Mouse (Mus musculus): ENCODE measurements at regions not wholly inside any gene's neighbourhood (a gene's known extent, or its start where the extent isn't known, plus 50 kb on each side); places are given as distances from the start of the nearest gene placed in this dataset.

DNA sequence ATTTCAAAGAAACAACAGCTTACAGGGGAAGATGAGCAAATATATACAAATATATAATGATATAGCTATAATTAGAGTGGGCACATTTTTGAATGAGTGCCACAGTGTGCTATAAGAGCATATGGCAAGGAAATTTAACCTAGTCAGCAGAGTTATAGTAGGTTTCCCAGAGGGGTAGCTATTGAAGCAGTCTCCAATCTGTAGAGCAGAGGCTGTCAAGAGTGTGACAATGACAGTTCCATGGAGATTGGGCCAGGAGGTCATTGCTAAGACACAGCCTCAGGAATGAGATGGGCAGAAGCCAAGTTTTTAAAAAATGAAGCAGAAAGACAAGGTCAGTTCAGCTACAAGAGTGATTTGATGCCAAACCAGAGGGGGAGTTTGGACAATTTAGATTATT is 839.4 kb downstream of the Stpg2 start:
- DNase-seq (ENCODE audit: extremely low spot score in 1 of 2, low spot score in 1 of 2): no peak

DNA sequence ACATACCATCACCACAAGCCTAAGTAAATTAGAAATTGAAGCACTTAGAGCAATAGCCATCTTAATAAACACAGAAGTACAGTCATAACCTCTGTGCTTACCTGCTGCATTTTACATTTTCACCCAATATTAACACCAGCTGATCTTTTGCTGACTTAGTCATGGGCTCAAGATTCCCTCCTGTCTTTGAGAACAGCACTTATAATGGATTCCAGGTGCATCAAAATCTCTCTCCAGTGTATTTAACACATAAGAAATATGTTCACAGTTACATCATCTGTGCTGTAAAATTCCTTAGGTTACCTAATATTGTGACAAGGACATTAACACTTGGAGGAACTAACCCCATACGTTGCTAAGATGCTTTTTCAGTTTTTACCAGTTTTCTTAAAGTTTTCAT is 849.1 kb downstream of the Stpg2 start:
- no peak for DNase-seq (ENCODE audit: extremely low spot score in 1 of 2, low spot score in 1 of 2)

DNA sequence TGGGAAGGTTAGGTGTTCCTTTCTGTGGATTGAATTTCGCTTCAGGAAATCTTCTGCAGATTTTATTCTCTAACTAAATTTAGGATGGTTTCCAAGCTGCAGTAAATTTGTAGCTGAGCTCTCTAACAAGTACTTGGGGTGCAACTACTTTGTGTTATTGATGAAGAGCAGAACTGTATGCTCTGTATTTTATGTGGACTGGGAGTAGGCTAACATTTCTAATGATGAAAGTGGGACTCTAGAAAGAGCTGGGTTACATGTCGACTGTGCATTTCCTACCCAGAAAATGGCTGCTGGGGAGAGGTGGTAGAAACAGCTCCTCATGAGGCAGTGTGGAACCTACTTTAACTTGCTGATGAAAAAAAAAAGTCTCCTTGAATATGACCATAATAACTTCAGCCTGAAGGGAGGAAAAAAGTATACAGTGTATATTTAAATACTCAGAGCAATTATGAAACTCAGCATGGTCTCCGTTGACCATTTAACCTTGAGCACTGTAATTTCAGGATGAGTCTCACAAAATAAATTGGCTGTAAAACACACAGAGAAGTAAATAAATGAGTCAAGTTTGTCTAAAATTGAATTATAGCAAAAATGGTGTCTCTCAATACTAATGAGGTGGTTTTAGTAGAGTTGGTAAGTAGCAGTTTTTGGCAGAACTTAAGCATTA is 852.6 kb downstream of the Stpg2 start:
- DNase-seq (ENCODE audit: extremely low spot score in 1 of 2, low spot score in 1 of 2): no peak

DNA sequence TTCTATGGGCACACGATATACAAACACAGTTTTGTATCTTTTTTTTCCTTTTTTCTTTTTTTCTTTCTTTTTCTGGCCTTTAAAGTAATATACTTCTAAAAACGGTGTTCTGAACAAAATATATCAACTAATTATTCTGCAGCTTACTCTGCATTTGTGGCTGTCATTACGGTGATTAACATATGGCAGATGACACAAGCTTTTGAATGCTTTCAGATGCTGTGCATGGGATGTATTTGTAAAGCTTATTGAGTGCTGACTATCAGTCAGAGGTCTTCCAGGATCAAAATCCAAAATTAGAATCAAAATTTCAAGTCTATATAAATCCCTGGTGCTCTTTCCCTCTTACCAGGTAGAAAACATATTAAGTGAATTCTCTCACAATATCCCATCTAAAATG is 853.6 kb downstream of the Stpg2 start:
- DNase-seq (ENCODE audit: extremely low spot score in 1 of 2, low spot score in 1 of 2): no peak

DNA sequence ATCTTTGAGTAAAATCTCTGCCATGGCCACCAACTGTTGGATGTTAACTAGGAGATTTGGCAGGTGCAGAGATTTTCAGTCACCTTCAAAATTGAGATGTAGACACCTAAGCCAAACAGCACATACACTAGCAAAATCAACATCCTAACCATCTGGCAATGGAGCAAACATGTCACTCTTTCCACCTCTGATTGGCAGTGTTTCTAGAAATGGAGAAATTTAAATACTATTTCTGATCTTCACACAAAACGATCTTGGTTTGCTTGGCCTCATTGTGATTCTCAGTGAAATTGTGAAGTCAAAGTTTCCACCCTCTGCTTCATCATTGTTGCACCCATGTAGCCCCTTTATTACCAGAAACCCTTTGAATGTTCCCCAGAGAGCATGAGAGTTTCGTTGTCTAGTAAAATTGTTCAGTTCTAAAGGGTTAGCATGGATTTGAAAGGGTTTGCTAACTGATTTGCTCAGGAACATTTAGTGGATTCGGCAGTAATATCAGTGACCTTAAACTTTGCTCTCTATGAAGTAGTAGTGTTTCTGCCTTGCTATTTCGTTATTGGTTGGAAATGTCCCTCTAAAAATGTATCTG is 854.1 kb downstream of the Stpg2 start:
- no peak for DNase-seq (ENCODE audit: extremely low spot score in 1 of 2, low spot score in 1 of 2)

DNA sequence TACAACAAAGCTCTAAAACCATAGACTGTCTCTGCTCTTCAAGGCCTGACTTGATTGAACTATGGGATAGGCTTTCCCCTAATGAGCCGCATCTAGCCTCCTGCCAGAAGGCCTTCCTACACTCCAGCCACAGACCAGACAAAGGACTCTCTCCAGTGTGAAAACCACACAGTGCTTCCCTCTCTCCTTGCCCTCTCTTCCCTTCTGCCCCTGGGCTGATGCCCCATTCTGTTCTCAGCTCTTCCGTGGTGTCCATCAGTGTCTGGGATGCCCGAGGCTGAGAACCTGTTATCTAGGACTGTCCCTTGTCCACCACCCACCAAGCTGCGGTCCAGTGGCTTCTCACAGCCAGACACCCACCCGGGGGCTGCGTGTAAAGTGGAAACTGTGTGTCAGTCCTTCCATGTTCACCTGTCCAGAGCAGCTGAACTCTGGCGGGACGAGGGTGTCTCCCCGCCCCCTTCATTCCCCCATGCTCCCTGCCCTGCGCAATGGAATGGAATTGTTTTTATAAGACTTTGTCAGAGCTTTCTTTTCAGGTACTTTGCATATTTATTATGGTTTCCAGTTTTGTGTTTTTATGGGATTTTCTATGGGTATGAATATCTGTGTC is 856.4 kb downstream of the Stpg2 start:
- no peak for DNase-seq (ENCODE audit: extremely low spot score in 1 of 2, low spot score in 1 of 2)

DNA sequence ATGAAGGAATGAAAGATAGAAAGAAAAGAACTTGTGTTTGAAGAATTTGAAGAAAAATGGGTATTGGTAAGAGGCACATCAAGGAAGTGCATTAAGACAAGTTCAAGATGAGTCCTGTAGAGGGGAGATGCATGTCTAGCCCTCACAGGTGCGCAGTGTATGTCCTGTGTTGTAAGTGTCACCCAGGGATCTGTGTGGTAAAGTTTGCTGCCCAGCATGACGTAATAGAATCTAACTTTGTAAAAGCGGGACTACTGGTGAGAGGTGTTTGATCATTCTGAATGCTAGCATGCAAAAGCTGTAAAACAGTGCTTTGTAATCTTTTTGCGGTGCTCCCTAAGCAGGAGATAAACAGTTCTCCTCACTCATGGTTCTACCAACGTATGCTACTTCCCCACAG is 857.4 kb downstream of the Stpg2 start:
- no peak for DNase-seq (ENCODE audit: extremely low spot score in 1 of 2, low spot score in 1 of 2)

DNA sequence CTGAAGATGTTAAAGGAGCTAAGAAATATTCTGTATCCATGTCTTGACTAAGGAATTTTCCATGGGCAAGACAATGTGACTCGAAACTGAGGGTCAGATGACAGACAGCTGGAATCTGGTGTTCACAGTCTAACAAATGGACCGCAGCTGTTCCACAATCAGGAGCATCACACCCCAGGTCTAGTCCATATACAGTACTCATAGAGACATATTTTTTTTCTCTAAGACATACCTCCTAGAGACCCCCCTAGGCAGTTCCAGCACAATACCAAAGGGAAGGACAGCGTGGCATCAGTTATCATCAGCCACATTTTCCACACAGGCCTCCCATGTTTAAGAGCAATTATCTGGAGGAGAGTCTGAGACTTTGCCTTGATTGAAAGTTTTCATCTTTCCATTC is 878.8 kb downstream of the Stpg2 start:
- no peak for DNase-seq (ENCODE audit: extremely low spot score in 1 of 2, low spot score in 1 of 2)

DNA sequence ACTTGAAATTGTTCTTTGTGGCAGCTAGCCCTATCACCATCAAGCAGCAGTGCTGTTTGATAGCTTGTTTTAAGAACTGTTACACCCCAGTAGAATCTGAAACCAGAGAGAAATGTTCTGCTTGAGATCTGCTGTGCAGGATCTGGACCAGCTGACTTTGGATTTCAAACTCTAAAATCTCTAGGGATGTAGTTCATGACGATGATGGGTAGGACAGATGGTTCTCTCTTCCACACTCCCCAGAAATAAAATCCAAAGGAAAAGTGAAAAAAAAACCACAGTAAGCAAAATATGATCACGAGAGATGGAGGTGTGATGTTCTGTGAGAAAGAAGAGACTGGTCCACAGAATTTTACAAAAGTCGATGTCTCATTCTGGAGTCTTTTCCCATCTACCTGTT is 879.9 kb downstream of the Stpg2 start:
- DNase-seq (ENCODE audit: extremely low spot score in 1 of 2, low spot score in 1 of 2): no peak

DNA sequence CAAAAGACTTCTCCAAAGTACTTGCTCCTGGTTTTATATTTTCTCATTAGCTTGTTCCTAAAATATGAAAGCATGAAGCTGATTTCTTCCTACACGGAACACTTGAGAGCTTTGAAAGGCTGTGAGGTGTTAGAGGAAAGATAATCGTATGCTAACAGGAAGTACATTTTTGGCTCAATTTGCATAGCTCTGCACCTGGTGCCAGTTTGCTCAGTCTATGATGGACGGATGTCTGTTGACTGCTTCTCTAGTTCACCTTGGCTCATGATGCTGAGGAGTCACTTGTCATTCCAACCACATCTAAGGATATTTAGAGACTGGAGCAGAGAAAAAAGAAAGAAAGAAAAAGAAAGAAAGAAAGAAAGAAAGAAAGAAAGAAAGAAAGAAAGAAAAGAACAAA is 882.5 kb downstream of the Stpg2 start:
- DNase-seq (ENCODE audit: extremely low spot score in 1 of 2, low spot score in 1 of 2): no peak

DNA sequence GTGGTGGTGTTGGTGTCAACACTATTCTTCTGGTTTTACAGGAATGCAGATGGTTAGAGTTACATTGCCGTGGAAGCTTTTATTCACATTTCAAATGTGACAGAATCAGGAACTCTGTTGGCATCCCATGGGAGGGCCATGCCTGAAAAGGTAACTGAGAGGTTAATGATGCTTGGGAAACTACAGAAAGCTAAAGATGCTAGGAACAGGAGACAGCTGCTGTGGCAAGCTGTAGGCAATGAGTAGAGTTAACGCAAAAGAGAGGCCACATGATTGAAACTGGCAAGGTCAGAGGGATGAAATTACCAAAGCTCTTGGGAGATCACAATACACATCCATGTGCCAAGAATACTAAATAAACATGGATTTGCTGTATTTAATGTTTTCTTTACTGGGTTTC is 886.4 kb downstream of the Stpg2 start:
- DNase-seq (ENCODE audit: extremely low spot score in 1 of 2, low spot score in 1 of 2): no peak

DNA sequence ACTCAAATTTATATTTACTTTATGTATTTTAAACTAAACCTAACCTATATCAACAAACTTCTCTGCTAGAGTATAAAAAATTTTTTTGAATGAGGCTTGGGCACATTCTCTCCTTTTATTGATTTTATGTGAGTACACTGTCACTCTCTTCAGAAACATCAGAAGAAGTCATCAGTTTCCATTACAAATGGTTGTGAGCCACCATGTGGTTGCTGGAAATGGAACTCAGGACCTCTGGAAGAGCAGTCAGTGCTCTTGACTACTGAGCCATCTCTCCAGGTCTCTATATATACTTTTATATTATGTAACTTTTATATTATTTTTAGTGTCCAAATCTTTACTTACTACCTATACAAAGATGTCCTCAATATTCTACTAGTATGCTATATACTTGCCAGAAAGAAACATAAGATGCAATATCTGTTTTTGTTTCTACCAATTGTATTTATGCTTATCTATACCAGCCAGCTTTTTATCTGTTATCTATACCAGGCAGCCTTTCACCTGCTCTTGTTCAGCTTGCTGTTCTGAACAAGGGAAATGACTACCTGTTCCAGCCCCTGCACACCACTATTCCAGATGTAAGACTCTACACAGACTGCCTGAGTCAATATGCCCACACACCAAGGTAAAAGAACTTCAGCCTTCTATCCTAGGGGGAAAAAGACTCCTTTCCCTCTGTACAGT is 891.5 kb downstream of the Stpg2 start:
- DNase-seq (ENCODE audit: extremely low spot score in 1 of 2, low spot score in 1 of 2): no peak

DNA sequence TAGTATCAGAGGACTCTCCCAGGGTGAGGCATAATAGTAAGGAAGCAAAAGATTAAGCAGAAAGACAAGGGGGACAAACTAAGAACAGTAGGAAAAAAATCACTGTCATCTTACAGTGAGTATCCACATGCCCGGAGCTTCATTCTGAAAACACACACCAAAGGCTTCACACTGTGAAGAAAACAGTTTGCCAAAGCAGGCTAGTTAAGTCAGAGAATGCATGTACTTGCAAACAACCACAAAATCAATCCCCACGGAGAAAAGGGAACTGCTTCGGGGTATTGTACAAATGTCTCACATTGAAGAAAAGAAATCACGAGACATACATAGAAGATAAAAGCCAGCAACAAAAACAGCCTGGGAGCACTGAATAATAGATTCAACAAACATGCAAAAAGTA is 903.9 kb downstream of the Stpg2 start:
- no peak for DNase-seq (ENCODE audit: extremely low spot score in 1 of 2, low spot score in 1 of 2)

DNA sequence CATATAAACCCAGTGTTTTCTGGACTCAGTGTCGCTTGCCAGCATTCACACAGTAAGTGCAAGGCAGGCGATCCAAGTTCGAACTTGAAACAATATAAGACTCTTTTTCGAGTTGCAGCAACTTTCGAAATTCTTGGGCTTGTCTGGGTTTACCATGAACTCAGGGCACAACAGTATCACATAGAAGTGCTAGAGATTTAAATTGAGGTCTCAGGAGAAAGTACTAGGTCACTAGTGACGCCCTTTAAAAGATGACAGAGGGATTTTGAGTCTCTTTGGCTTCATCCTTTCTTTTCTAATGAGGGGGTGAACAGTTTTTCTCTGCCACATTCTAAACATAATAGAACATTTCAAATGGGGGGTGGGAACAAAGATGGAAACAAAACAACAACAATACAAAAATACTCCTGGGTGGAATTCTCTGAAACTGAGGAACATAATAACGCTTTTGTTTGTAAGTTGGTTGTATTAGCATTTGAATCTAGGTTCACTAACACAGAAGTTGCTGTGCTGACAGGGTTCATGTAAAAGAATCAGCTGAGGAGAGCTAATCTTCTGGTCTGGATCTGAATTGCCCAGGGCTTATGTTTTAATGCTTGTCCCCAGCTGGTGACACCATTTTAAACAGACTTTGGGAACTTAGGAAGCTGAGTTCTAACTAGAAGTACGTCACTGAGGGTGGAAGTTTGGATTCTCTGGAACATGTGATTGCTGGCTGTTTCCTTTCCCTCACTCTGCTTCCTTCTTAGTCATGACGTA is 906.1 kb downstream of the Stpg2 start:
- no peak for DNase-seq (ENCODE audit: extremely low spot score in 1 of 2, low spot score in 1 of 2)

DNA sequence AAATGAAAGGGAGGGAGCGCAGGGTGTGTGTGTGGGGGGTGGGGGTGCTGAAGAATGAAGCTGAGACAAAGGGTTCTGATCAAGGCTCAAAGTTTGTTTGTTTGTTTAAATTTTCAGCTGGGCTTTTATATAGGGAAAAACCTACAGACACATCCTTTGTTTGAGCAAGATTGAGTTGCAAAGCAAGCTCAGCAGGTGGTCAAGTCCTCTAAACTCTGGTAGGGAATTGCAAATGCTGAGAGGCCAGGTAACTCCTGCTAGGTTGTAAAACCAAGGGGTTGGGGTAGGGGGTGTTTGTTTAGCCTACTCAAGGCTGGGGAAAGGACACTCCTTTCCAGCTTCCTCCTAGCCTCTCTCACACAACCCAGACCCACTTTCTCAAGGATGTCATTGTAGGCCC is 909.6 kb downstream of the Stpg2 start:
- DNase-seq (ENCODE audit: extremely low spot score in 1 of 2, low spot score in 1 of 2): no peak

DNA sequence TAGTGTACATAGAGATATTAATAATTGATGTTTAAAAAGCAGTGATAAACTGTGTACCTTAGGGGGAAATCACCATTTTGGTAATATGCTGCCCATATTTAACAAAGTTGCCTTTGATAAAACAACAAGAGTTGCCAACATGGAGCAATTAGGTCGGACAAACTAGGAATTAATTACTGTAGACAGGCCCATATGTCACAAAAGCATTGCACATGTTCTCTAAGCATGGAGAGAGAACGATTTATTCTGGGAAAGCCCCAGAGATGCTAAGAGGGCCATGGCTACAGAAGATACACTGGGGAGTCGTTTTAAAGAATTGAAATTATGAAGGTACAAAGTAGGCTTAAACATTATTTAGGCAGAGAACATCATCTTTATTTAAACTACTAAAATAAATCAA is 921.8 kb downstream of the Stpg2 start:
- DNase-seq (ENCODE audit: extremely low spot score in 1 of 2, low spot score in 1 of 2): no peak

DNA sequence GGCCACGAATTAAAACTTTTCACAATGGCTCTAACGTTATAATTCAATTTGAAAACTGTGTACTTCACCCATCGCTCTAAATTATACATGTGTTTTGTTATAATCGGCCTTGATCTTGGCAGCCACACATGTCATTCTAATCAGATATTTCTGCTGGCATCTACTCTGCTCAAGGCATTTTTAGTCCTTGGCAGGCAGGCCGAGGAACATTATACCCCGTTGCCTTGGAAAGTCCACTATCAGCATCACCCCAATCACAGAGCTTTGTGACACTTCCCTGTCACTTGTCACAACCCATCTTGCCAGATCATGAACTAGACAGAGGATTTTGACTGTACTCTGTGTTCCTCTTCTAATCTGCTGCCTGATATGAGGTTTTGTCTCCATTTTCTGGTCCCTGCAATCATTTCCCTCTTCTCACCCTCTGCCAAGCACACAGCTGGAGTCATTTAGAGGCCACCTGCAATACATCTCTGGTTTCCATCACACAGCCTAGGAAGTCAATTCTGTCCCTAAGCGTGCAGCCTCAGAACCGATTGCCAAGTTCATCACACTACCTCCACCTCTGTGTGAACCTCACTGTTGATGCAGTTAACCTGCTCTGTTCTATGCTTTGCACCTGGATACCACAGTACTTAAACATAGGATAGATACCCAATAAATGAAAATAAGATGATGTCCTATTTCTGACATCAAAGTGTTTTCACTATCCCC is 923.7 kb downstream of the Stpg2 start:
- DNase-seq (ENCODE audit: extremely low spot score in 1 of 2, low spot score in 1 of 2): no peak

DNA sequence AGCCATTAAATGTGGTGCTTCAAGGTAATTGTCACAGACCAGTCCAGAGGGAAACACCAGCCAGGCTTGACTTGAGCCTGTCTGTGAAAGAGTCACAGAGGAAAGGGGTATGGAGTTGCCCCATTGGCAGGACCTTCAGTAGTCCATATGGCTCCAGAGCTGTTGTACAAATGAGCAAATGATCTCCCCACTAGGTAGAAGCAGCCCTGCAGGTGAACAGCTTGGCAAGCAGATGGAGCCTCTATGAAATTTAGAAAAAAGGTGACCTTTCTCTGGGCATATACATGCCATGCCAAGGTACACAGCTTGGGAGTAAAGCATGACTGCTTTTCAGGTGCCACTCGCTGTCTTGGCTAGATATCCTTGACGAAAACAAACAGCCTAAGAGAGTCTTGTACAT is 938.4 kb downstream of the Stpg2 start:
- no peak for DNase-seq (ENCODE audit: extremely low spot score in 1 of 2, low spot score in 1 of 2)

DNA sequence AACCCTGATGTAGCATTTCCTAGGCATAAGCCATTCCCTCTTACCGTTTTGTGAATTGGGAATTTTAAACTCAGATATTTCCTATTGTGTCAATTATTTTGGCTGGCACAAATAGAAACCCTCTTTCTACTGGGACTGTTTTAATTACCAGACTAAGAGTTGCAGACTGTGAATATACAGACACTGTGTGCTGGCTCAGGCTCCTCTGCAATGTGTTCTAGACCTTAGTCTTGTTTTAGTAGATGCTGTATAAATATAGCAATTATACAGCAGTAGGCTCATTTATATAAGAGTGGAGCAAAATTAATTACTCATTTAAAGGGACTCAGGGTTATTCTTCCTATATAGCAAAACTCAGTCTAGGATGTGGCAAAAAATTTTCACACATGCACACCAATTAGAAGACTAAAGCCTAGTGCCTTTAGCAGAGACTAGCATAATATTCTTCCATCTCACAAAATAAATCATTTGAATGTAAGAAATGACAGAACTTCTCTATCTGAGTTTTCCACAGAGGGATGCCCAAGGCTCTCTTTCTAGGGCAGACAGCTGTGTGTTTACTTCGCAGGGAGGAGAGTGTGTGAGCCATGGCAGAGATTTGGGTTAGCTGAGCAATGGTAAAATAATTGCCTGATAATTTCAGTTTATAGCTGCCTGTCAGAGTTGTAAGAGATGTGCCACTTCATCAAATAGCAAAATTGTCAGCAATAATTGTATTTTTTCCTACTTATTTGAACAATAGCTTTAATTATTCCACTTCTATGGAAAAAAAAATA is 941.9 kb downstream of the Stpg2 start:
- DNase-seq (ENCODE audit: extremely low spot score in 1 of 2, low spot score in 1 of 2): no peak

DNA sequence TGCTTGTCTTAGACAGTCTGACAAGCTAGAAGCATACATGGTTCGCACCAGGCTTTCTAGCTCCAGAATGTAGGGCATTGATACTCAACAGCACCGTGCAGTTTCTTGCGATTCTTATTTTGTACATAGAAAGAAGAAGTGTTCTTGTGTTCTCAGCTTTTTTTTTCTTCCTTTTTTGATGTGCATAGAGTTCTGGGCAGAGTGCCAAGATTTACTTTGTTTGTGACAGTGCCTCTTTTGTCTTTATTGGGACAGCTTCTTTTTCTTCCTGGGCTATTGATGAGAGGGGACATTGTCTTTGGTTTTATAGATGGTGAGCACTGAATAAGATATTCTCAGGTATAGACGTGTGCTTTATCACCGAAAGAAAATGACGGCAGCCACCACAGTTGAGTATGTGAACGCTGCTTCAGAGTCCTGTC is 945.0 kb downstream of the Stpg2 start:
- DNase-seq (ENCODE audit: extremely low spot score in 1 of 2, low spot score in 1 of 2): no peak
